Mouse (Mus musculus): ENCODE data around the gene Hmg20a. TPM values are rescaled to one million over a fixed set of nuclear protein-coding genes. Genes with fewer than 3 reads are reported as not detected.

Gene Hmg20a
- polyA plus RNA-seq, 2 experiments: 9.5 to 9.6 TPM

GRCm38 (mm10) chr9:56516219-56516618 lies 97.8 kb downstream of the Hmg20a start:
- H3K4me3 ChIP-seq (ENCODE audit: insufficient read depth in 1 of 2, low read depth in 2 of 2, low read length in 2 of 2): no peak overlapping the region
- no peak for ATAC-seq (ENCODE audit: insufficient read depth)
- H3K9ac ChIP-seq (replicated peaks): no peak overlapping the region
- 66% methylated on average over 3 of the region's 3 CpGs for WGBS (ENCODE audit: insufficient replicate concordance)
- H3K9me3 ChIP-seq (ENCODE audit: control insufficient read depth, low read length): no peaks in the 10 kb centered on the region
- no peaks in the 10 kb centered on the region for H3K27me3 ChIP-seq (ENCODE audit: control insufficient read depth, insufficient read depth, low read length)
- H3K4me1 ChIP-seq (replicated peaks; ENCODE audit: control insufficient read depth in 2 of 2, insufficient read depth in 2 of 2, low read length in 1 of 2): no peaks in the 10 kb centered on the region
- H3K4me2 ChIP-seq (ENCODE audit: low read depth): no peak overlapping the region
- H3K27ac ChIP-seq: no peak overlapping the region
- no peak for DNase-seq (ENCODE audit: low read depth in 3 of 3, low spot score in 3 of 3)
- no peaks in the 10 kb centered on the region for H3K36me3 ChIP-seq (replicated peaks; ENCODE audit: control insufficient read depth, insufficient read depth, low read depth)
- TF ChIP-seq EP300 (IDR thresholded peaks at IDR 0.05; ENCODE audit: low read depth): no peak
- no peak for TF ChIP-seq CTCF (IDR thresholded peaks at IDR 0.05; ENCODE audit: low read depth)

- no peak for ATAC-seq (ENCODE audit: insufficient read depth)
- TF ChIP-seq EP300 (IDR thresholded peaks at IDR 0.05; ENCODE audit: low read depth) (no peak), CTCF (IDR thresholded peaks at IDR 0.05; ENCODE audit: low read depth) (no peak)
- no peak overlapping the region for H3K27ac ChIP-seq
Observed at GRCm38 (mm10) chr9:56516692-56517263, 98.4 kb downstream of the Hmg20a start.

GRCm38 (mm10) chr9:56522281-56522680 lies 103.9 kb downstream of the Hmg20a start:
- Histone ChIP-seq H3K4me1 (replicated peaks; ENCODE audit: control insufficient read depth in 2 of 2, insufficient read depth in 2 of 2, low read length in 1 of 2) (no peaks in the 10 kb centered on the region), H3K27ac (no peak overlapping the region), H3K9me3 (ENCODE audit: control insufficient read depth, low read length) (no peaks in the 10 kb centered on the region), H3K4me3 (ENCODE audit: insufficient read depth in 1 of 2, low read depth in 2 of 2, low read length in 2 of 2) (no peak overlapping the region), H3K36me3 (replicated peaks; ENCODE audit: control insufficient read depth, insufficient read depth, low read depth) (no peaks in the 10 kb centered on the region), H3K9ac (replicated peaks) (no peak overlapping the region), H3K4me2 (ENCODE audit: low read depth) (no peak overlapping the region), H3K27me3 (ENCODE audit: control insufficient read depth, insufficient read depth, low read length) (no peaks in the 10 kb centered on the region)
- no peak for ATAC-seq (ENCODE audit: insufficient read depth)
- WGBS (ENCODE audit: insufficient replicate concordance): 44% methylated on average over 10 of the region's 10 CpGs
- TF ChIP-seq CTCF (IDR thresholded peaks at IDR 0.05; ENCODE audit: low read depth): no peak
- no peak for TF ChIP-seq EP300 (IDR thresholded peaks at IDR 0.05; ENCODE audit: low read depth)
- no peak for DNase-seq (ENCODE audit: low read depth in 3 of 3, low spot score in 3 of 3)

More at GRCm38 (mm10) chr9:56516692-56517263, 98.4 kb downstream of the Hmg20a start:
- 59% methylated on average over 4 of the region's 4 CpGs for WGBS (ENCODE audit: insufficient replicate concordance)
- Histone ChIP-seq H3K4me3 (ENCODE audit: insufficient read depth in 1 of 2, low read depth in 2 of 2, low read length in 2 of 2) (no peak overlapping the region), H3K9me3 (ENCODE audit: control insufficient read depth, low read length) (no peaks in the 10 kb centered on the region), H3K9ac (replicated peaks) (no peak overlapping the region), H3K27me3 (ENCODE audit: control insufficient read depth, insufficient read depth, low read length) (no peaks in the 10 kb centered on the region), H3K36me3 (replicated peaks; ENCODE audit: control insufficient read depth, insufficient read depth, low read depth) (no peaks in the 10 kb centered on the region), H3K4me1 (replicated peaks; ENCODE audit: control insufficient read depth in 2 of 2, insufficient read depth in 2 of 2, low read length in 1 of 2) (no peaks in the 10 kb centered on the region), H3K4me2 (ENCODE audit: low read depth) (no peak overlapping the region)
- no peak for DNase-seq (ENCODE audit: low read depth in 3 of 3, low spot score in 3 of 3)

GRCm38 (mm10) chr9:56527951-56528350 lies 109.5 kb downstream of the Hmg20a start:
- Histone ChIP-seq H3K9ac (replicated peaks) (no peak overlapping the region), H3K4me3 (ENCODE audit: insufficient read depth in 1 of 2, low read depth in 2 of 2, low read length in 2 of 2) (no peak overlapping the region), H3K4me2 (ENCODE audit: low read depth) (no peak overlapping the region), H3K4me1 (replicated peaks; ENCODE audit: control insufficient read depth in 2 of 2, insufficient read depth in 2 of 2, low read length in 1 of 2) (no peaks in the 10 kb centered on the region), H3K27me3 (ENCODE audit: control insufficient read depth, insufficient read depth, low read length) (no peaks in the 10 kb centered on the region), H3K27ac (no peak overlapping the region), H3K36me3 (replicated peaks; ENCODE audit: control insufficient read depth, insufficient read depth, low read depth) (no peaks in the 10 kb centered on the region), H3K9me3 (ENCODE audit: control insufficient read depth, low read length) (no peaks in the 10 kb centered on the region)
- ATAC-seq (ENCODE audit: insufficient read depth) (no peak), DNase-seq (ENCODE audit: low read depth in 3 of 3, low spot score in 3 of 3) (no peak)
- TF ChIP-seq CTCF (IDR thresholded peaks at IDR 0.05; ENCODE audit: low read depth): no peak
- no peak for TF ChIP-seq EP300 (IDR thresholded peaks at IDR 0.05; ENCODE audit: low read depth)
- WGBS (ENCODE audit: insufficient replicate concordance): 72% methylated on average over 4 of the region's 4 CpGs

- Histone ChIP-seq H3K36me3 (replicated peaks; ENCODE audit: control insufficient read depth, insufficient read depth, low read depth) (no peaks in the 10 kb centered on the region), H3K27me3 (ENCODE audit: control insufficient read depth, insufficient read depth, low read length) (no peaks in the 10 kb centered on the region), H3K9ac (replicated peaks) (no peak overlapping the region), H3K9me3 (ENCODE audit: control insufficient read depth, low read length) (no peaks in the 10 kb centered on the region), H3K27ac (no peak overlapping the region), H3K4me1 (replicated peaks; ENCODE audit: control insufficient read depth in 2 of 2, insufficient read depth in 2 of 2, low read length in 1 of 2) (no peaks in the 10 kb centered on the region), H3K4me3 (ENCODE audit: insufficient read depth in 1 of 2, low read depth in 2 of 2, low read length in 2 of 2) (no peak overlapping the region), H3K4me2 (ENCODE audit: low read depth) (no peak overlapping the region)
- DNase-seq (ENCODE audit: low read depth in 3 of 3, low spot score in 3 of 3) (no peak), ATAC-seq (ENCODE audit: insufficient read depth) (no peak)
- no peak for TF ChIP-seq CTCF (IDR thresholded peaks at IDR 0.05; ENCODE audit: low read depth)
- TF ChIP-seq EP300 (IDR thresholded peaks at IDR 0.05; ENCODE audit: low read depth): no peak
Observed at GRCm38 (mm10) chr9:56531991-56532390, 113.6 kb downstream of the Hmg20a start.

All from liver, embryonic 14.5 days (tissue).